Mouse (Mus musculus) thymus, postnatal 0 days (tissue): ENCODE measurements around the gene Otulin. TPM values are rescaled to one million over a fixed set of nuclear protein-coding genes. Genes with fewer than 3 reads are reported as not detected.
A peak's percentile ranks its signal among the peaks of the same experiment; 100 is the strongest.

ENCODE experiments used
- DNase-seq: peaks from one replicate; pipeline ENCODE4 v3.0.0-alpha.2; 2015; ENCODE audit warnings: low spot score
- polyA plus RNA-seq: library from polyadenylated mRNA; unstranded; fragments of >200 nt; fragmentation: Nextera tagmentation; extraction: Ambion mirVana; gene quantifications from 2 replicates; pipeline ENCODE4 v1.2.1, GENCODE M21; 2015

The Otulin gene
- 50.3 and 53.0 TPM in 2 replicates for polyA plus RNA-seq

- peak; percentile 97 for DNase-seq
Measured at GRCm38 (mm10) chr15:27630601-27631383, at the start of gene Otulin. Gene Otulin (minus strand): TSS chr15:27630693.

GRCm38 (mm10) chr15:27678511-27678910 is 48.0 kb upstream of the Otulin start:
- no peak for DNase-seq

GRCm38 (mm10) chr15:27677801-27678200 is 47.3 kb upstream of the Otulin start:
- DNase-seq: no peak

GRCm38 (mm10) chr15:27676211-27676610 is 45.7 kb upstream of the Otulin start:
- DNase-seq: no peak

GRCm38 (mm10) chr15:27675122-27675521 is 44.6 kb upstream of the Otulin start:
- no peak for DNase-seq

GRCm38 (mm10) chr15:27674041-27674440 is 43.5 kb upstream of the Otulin start:
- DNase-seq: no peak

GRCm38 (mm10) chr15:27673151-27673550 is 42.7 kb upstream of the Otulin start:
- DNase-seq: no peak

GRCm38 (mm10) chr15:27672259-27672658 is 41.8 kb upstream of the Otulin start:
- DNase-seq: no peak

- DNase-seq: peak; percentile 14
Measured at GRCm38 (mm10) chr15:27671612-27672245, 41.2 kb upstream of the Otulin start.

GRCm38 (mm10) chr15:27670708-27671107 is 40.2 kb upstream of the Otulin start:
- DNase-seq: peak; percentile 85

- DNase-seq: peak; percentile 63
Measured at GRCm38 (mm10) chr15:27669931-27670411, 39.5 kb upstream of the Otulin start.

GRCm38 (mm10) chr15:27669276-27669675 is 38.8 kb upstream of the Otulin start:
- no peak for DNase-seq

- peak; percentile 40 for DNase-seq
Measured at GRCm38 (mm10) chr15:27668557-27668956, 38.1 kb upstream of the Otulin start.

- peak; percentile 62 for DNase-seq
Measured at GRCm38 (mm10) chr15:27668001-27668461, 37.5 kb upstream of the Otulin start.

GRCm38 (mm10) chr15:27666911-27667539 is 36.5 kb upstream of the Otulin start:
- DNase-seq: peak; percentile 27

- DNase-seq: no peak
Measured at GRCm38 (mm10) chr15:27665392-27665911, 35.0 kb upstream of the Otulin start.

GRCm38 (mm10) chr15:27664126-27664525 is 33.6 kb upstream of the Otulin start:
- no peak for DNase-seq

- DNase-seq: no peak
Measured at GRCm38 (mm10) chr15:27662699-27663098, 32.2 kb upstream of the Otulin start.

GRCm38 (mm10) chr15:27661696-27662095 is 31.2 kb upstream of the Otulin start:
- no peak for DNase-seq

- peak; percentile 90 for DNase-seq
Measured at GRCm38 (mm10) chr15:27659592-27660244, 29.2 kb upstream of the Otulin start.

GRCm38 (mm10) chr15:27659143-27659542 is 28.6 kb upstream of the Otulin start:
- DNase-seq: no peak
